Mouse (Mus musculus) lung, postnatal 0 days (tissue): ENCODE measurements at regions not wholly inside any gene's neighbourhood (a gene's known extent, or its start where the extent isn't known, plus 50 kb on each side); places are given as distances from the start of the nearest gene placed in this dataset.

Source experiments
- ATAC-seq: fragments of 200-750 bp; cut with Nextera tagmentation; 2 replicates; pipeline ENCODE4 v1.8.0; 2017; ENCODE audit warnings: moderate library complexity
- DNase-seq: peaks from one replicate; pipeline ENCODE4 v3.0.0-alpha.2; 2016; ENCODE audit warnings: low spot score
- H3K27ac ChIP-seq: fragments of 300-500 bp; sonication (generic); 2 replicates; pipeline ENCODE4 v1.5.1; 2014; ENCODE audit warnings: antibody characterized with exemption, mild to moderate bottlenecking, low read length, mixed read lengths
- H3K27me3 ChIP-seq: fragments of 300-500 bp; sonication (generic); replicated peaks from 2 replicates; pipeline ENCODE4 v1.6.1; 2014; ENCODE audit warnings: low read length, mixed read lengths; ENCODE audit not compliant: insufficient read depth
- H3K36me3 ChIP-seq: fragments of 300-500 bp; sonication (generic); 2 replicates; pipeline ENCODE4 v1.6.1; 2014; ENCODE audit warnings: low read length, mixed read lengths; ENCODE audit not compliant: insufficient read depth
- H3K4me1 ChIP-seq: fragments of 300-500 bp; sonication (generic); 2 replicates; pipeline ENCODE4 v1.6.1; 2014; ENCODE audit warnings: antibody characterized with exemption, low read depth, low read length, mixed read lengths; ENCODE audit not compliant: insufficient read depth
- H3K4me2 ChIP-seq: fragments of 300-500 bp; sonication (generic); replicated peaks from 2 replicates; pipeline ENCODE4 v1.6.1; 2014; ENCODE audit warnings: low read depth, mild to moderate bottlenecking, low read length, moderate library complexity, mixed read lengths
- H3K4me3 ChIP-seq: fragments of 300-500 bp; sonication (generic); 2 replicates; pipeline ENCODE4 v1.5.1; 2014; ENCODE audit warnings: low read depth, low read length
- H3K9ac ChIP-seq: fragments of 300-500 bp; sonication (generic); replicated peaks from 2 replicates; pipeline ENCODE4 v1.6.1; 2014; ENCODE audit warnings: low read depth, mild to moderate bottlenecking
- H3K9me3 ChIP-seq: fragments of 300-500 bp; sonication (generic); 2 replicates; pipeline ENCODE4 v1.6.1; 2016; ENCODE audit warnings: low read length, mixed read lengths
- CTCF ChIP-seq: IDR thresholded peaks from 2 replicates; pipeline ENCODE4 v1.5.1; 2016; ENCODE audit warnings: antibody characterized with exemption, mild to moderate bottlenecking
- EP300 ChIP-seq: IDR thresholded peaks from 2 replicates; pipeline ENCODE4 v1.6.1; 2016; ENCODE audit warnings: antibody characterized with exemption, mild to moderate bottlenecking, control low read depth
- WGBS: fragments of 180-500 bp; shearing (Covaris S2); extraction: QIAGEN DNeasy Blood & Tissue Kit; methylation state at CpG from one replicate; pipeline ENCODE4 v1.1.7; 2014; 5-methylcytosine and 5-hydroxymethylcytosine counted together

- Histone ChIP-seq H3K9me3 (no peaks in the 10 kb centered on the region), H3K4me3 (no peak overlapping the region), H3K4me2 (no peak overlapping the region), H3K27me3 (no peaks in the 10 kb centered on the region), H3K4me1 (no peaks in the 10 kb centered on the region), H3K36me3 (no peaks in the 10 kb centered on the region), H3K9ac (no peak overlapping the region), H3K27ac (no peak overlapping the region)
- DNase-seq (no peak), ATAC-seq (no peak)
- TF ChIP-seq CTCF (no peak), EP300 (no peak)
- 26% methylated on average over 5 of the region's 5 CpGs for WGBS
Observed at GRCm38 (mm10) chr1:130524744-130525143, 62.2 kb upstream of the Cd55 start.

- no peak for ATAC-seq
- H3K27me3 ChIP-seq: no peaks in the 10 kb centered on the region
- no peak overlapping the region for H3K4me3 ChIP-seq
- DNase-seq: no peak
- 61% methylated on average over 5 of the region's 5 CpGs for WGBS
- H3K27ac ChIP-seq: no peak overlapping the region
- no peaks in the 10 kb centered on the region for H3K9me3 ChIP-seq
- TF ChIP-seq EP300: no peak
- no peak for TF ChIP-seq CTCF
- no peak overlapping the region for H3K4me2 ChIP-seq
- H3K4me1 ChIP-seq: 0 out of 2 replicates have a peak, but pooled peaks cover 2% of the 10 kb centered on the region
- no peaks in the 10 kb centered on the region for H3K36me3 ChIP-seq
- no peak overlapping the region for H3K9ac ChIP-seq
Observed at GRCm38 (mm10) chr1:130517868-130518267, 55.3 kb upstream of the Cd55 start.

- TF ChIP-seq EP300: no peak
- no peak for TF ChIP-seq CTCF
- 76% methylated on average over 6 of the region's 6 CpGs for WGBS
Observed at GRCm38 (mm10) chr1:130516641-130517040, 54.1 kb upstream of the Cd55 start.

GRCm38 (mm10) chr1:130515316-130515715 is 52.8 kb upstream of the Cd55 start:
- no peak overlapping the region for H3K9ac ChIP-seq
- no peak for ATAC-seq
- TF ChIP-seq EP300 (no peak), CTCF (no peak)
- H3K27ac ChIP-seq: no peak overlapping the region
- H3K27me3 ChIP-seq: no peaks in the 10 kb centered on the region
- H3K4me2 ChIP-seq: no peak overlapping the region
- H3K9me3 ChIP-seq: no peaks in the 10 kb centered on the region
- H3K4me3 ChIP-seq: no peak overlapping the region
- H3K36me3 ChIP-seq: no peaks in the 10 kb centered on the region
- H3K4me1 ChIP-seq: 0 out of 2 replicates have a peak, but pooled peaks cover 4% of the 10 kb centered on the region
- WGBS: 75% methylated on average over 6 of the region's 6 CpGs
- no peak for DNase-seq

More at GRCm38 (mm10) chr1:130516641-130517040, 54.1 kb upstream of the Cd55 start:
- Histone ChIP-seq H3K27ac (no peak overlapping the region), H3K4me2 (no peak overlapping the region), H3K27me3 (no peaks in the 10 kb centered on the region), H3K36me3 (no peaks in the 10 kb centered on the region), H3K9ac (no peak overlapping the region), H3K4me3 (no peak overlapping the region), H3K9me3 (no peaks in the 10 kb centered on the region), H3K4me1 (0 out of 2 replicates have a peak, but pooled peaks cover 4% of the 10 kb centered on the region)
- ATAC-seq (no peak), DNase-seq (no peak)

GRCm38 (mm10) chr1:130513482-130513881 is 50.9 kb upstream of the Cd55 start:
- no peak for DNase-seq
- H3K27ac ChIP-seq: no peak overlapping the region
- WGBS: 43% methylated on average over 1 of the region's 1 CpGs

GRCm38 (mm10) chr1:130512798-130513405 is 50.4 kb upstream of the Cd55 start:
- Histone ChIP-seq H3K27me3 (no peaks in the 10 kb centered on the region), H3K4me3 (no peak overlapping the region), H3K4me1 (0 out of 2 replicates have a peak, but pooled peaks cover 4% of the 10 kb centered on the region), H3K4me2 (no peak overlapping the region), H3K36me3 (no peaks in the 10 kb centered on the region), H3K27ac (no peak overlapping the region), H3K9me3 (no peaks in the 10 kb centered on the region), H3K9ac (no peak overlapping the region)
- TF ChIP-seq EP300 (no peak; the same call in 1 of the 2 replicates), CTCF (no peak)
- ATAC-seq: peak; percentile 29
- peak; percentile 60 for DNase-seq
- 51% methylated on average over 4 of the region's 4 CpGs for WGBS

More at GRCm38 (mm10) chr1:130513482-130513881, 50.9 kb upstream of the Cd55 start:
- Histone ChIP-seq H3K9ac (no peak overlapping the region), H3K4me1 (0 out of 2 replicates have a peak, but pooled peaks cover 4% of the 10 kb centered on the region), H3K9me3 (no peaks in the 10 kb centered on the region), H3K4me2 (no peak overlapping the region), H3K36me3 (no peaks in the 10 kb centered on the region), H3K4me3 (no peak overlapping the region), H3K27me3 (no peaks in the 10 kb centered on the region)
- TF ChIP-seq EP300: no peak
- no peak for TF ChIP-seq CTCF
- ATAC-seq: no peak
